Comparison of ENCODE assay signal across 12 mouse cellular contexts in genomic region chr4:59780568-59780967, GRCm38 (mm10). TPM values are rescaled to one million over a fixed set of nuclear protein-coding genes. Genes with fewer than 3 reads are reported as not detected.
A peak's percentile ranks its signal among the peaks of the same experiment; 100 is the strongest.
DNase-seq lines count a peak whose midpoint lies in the region; ATAC-seq and TF ChIP-seq lines count a peak whose summit lies in the region.
"Had no signal": no experiment of that assay in that cellular context is flagged by ENCODE, and none has a peak within 500 bp of the region (broad histone marks: within the 10 kb centered on the region; RNA-seq: fewer than 3 reads in every experiment).

No protein-coding gene starts in this region.

- no peak overlapping the region for H3K27ac ChIP-seq in intestine, postnatal 0 days (ENCODE audit: low read depth, low read length)
- no peak overlapping the region for H3K27ac ChIP-seq in intestine, embryonic 15.5 days
- no peak overlapping the region for H3K27ac ChIP-seq in midbrain, postnatal 0 days (ENCODE audit: low read depth, low read length)
- no peak overlapping the region for H3K27ac ChIP-seq in midbrain, embryonic 15.5 days
- no peak overlapping the region for H3K27ac ChIP-seq in heart, embryonic 12.5 days (ENCODE audit: poor library complexity, severe bottlenecking)
- H3K27ac ChIP-seq: forebrain, embryonic 10.5 days; heart, embryonic 13.5 days had no signal

- H3K4me3 ChIP-seq in intestine, postnatal 0 days (ENCODE audit: low read depth, low read length) = no peak overlapping the region
- H3K4me3 ChIP-seq in intestine, embryonic 15.5 days (replicated peaks) = no peak overlapping the region
- H3K4me3 ChIP-seq in midbrain, postnatal 0 days (ENCODE audit: low read depth, low read length) = no peak overlapping the region
- H3K4me3 ChIP-seq in midbrain, embryonic 15.5 days = no peak overlapping the region
- no peak overlapping the region for H3K4me3 ChIP-seq in heart, embryonic 12.5 days
- H3K4me3 ChIP-seq: forebrain, embryonic 10.5 days; heart, embryonic 13.5 days had no signal

- H3K4me1 ChIP-seq in intestine, postnatal 0 days (replicated peaks; ENCODE audit: control insufficient read depth, insufficient read depth, low read length) = no peaks in the 10 kb centered on the region
- no peaks in the 10 kb centered on the region for H3K4me1 ChIP-seq in intestine, embryonic 15.5 days (replicated peaks)
- peaks cover 5% of the 10 kb centered on the region for H3K4me1 ChIP-seq in midbrain, postnatal 0 days (ENCODE audit: insufficient read depth, low read length)
- H3K4me1 ChIP-seq in midbrain, embryonic 15.5 days = peaks cover 13% of the 10 kb centered on the region
- peaks cover 20% of the 10 kb centered on the region for H3K4me1 ChIP-seq in heart, embryonic 12.5 days (replicated peaks)

- peak; percentile 67 for TF ChIP-seq CTCF in intestine, postnatal 0 days (IDR thresholded peaks at IDR 0.05; ENCODE audit: low read depth)
- peak; percentile 80 for TF ChIP-seq CTCF in midbrain, postnatal 0 days (IDR thresholded peaks at IDR 0.05)

- WGBS in intestine, postnatal 0 days = 8% methylated on average over 1 of the region's 1 CpGs
- WGBS in intestine, embryonic 15.5 days = 17% methylated on average over 1 of the region's 1 CpGs
- WGBS in midbrain, postnatal 0 days = 12% methylated on average over 1 of the region's 1 CpGs
- 14% methylated on average over 1 of the region's 1 CpGs for WGBS in midbrain, embryonic 15.5 days
- 34% methylated on average over 1 of the region's 1 CpGs for WGBS in heart, embryonic 12.5 days

- H3K9me3 ChIP-seq in intestine, postnatal 0 days (ENCODE audit: control insufficient read depth) = no peaks in the 10 kb centered on the region
- no peaks in the 10 kb centered on the region for H3K9me3 ChIP-seq in intestine, embryonic 15.5 days
- H3K9me3 ChIP-seq in midbrain, postnatal 0 days (ENCODE audit: low read length) = no peaks in the 10 kb centered on the region
- H3K9me3 ChIP-seq in midbrain, embryonic 15.5 days = no peaks in the 10 kb centered on the region
- no peaks in the 10 kb centered on the region for H3K9me3 ChIP-seq in heart, embryonic 12.5 days (replicated peaks)
- H3K9me3 ChIP-seq: forebrain, embryonic 10.5 days; heart, embryonic 13.5 days had no signal

- H3K9ac ChIP-seq in intestine, postnatal 0 days (ENCODE audit: low read depth, low read length) = no peak overlapping the region
- H3K9ac ChIP-seq in intestine, embryonic 15.5 days = no peak overlapping the region
- no peak overlapping the region for H3K9ac ChIP-seq in midbrain, postnatal 0 days (replicated peaks; ENCODE audit: low read length, poor library complexity, severe bottlenecking)
- H3K9ac ChIP-seq in midbrain, embryonic 15.5 days = no peak overlapping the region
- H3K9ac ChIP-seq in heart, embryonic 12.5 days = no peak overlapping the region
- H3K9ac ChIP-seq: heart, embryonic 13.5 days had no signal

- H3K27me3 ChIP-seq in intestine, postnatal 0 days (replicated peaks; ENCODE audit: control insufficient read depth, insufficient read depth, low read length) = no peaks in the 10 kb centered on the region
- H3K27me3 ChIP-seq in intestine, embryonic 15.5 days (replicated peaks) = no peaks in the 10 kb centered on the region
- no peaks in the 10 kb centered on the region for H3K27me3 ChIP-seq in midbrain, postnatal 0 days (ENCODE audit: insufficient read depth, low read length)
- no peaks in the 10 kb centered on the region for H3K27me3 ChIP-seq in midbrain, embryonic 15.5 days (replicated peaks)
- H3K27me3 ChIP-seq in splenic B cell, adult 2 months (ENCODE audit: control insufficient read depth, insufficient read depth, low read length, poor library complexity, severe bottlenecking) = no peaks in the 10 kb centered on the region
- no peaks in the 10 kb centered on the region for H3K27me3 ChIP-seq in heart, embryonic 12.5 days (replicated peaks)
- H3K27me3 ChIP-seq: heart, embryonic 13.5 days had no signal

- DNase-seq in CD4-positive, CD25-positive, alpha-beta regulatory T cell, adult 2 months (ENCODE audit: low read depth, low spot score) = peak; percentile 36
- DNase-seq in midbrain, postnatal 0 days (ENCODE audit: low spot score) = peak; percentile 75
- peak; percentile 50 for DNase-seq in splenic B cell, adult 2 months (ENCODE audit: low read depth, low spot score)
- DNase-seq: cerebellum, adult 18-20 months; right cerebral cortex, postnatal 25 days had no signal

- no peak for ATAC-seq in CD4-positive, CD25-positive, alpha-beta regulatory T cell, adult 4 months
- no peak for ATAC-seq in intestine, postnatal 0 days
- ATAC-seq in intestine, embryonic 15.5 days = no peak
- ATAC-seq in midbrain, postnatal 0 days (ENCODE audit: low FRiP score) = no peak
- ATAC-seq in midbrain, embryonic 15.5 days (replicated peaks) = no peak
- ATAC-seq in heart, embryonic 12.5 days (ENCODE audit: insufficient number of reproducible peaks, low FRiP score) = no peak

- no peaks in the 10 kb centered on the region for H3K36me3 ChIP-seq in intestine, postnatal 0 days (ENCODE audit: control insufficient read depth, insufficient read depth)
- no peaks in the 10 kb centered on the region for H3K36me3 ChIP-seq in intestine, embryonic 15.5 days
- no peaks in the 10 kb centered on the region for H3K36me3 ChIP-seq in midbrain, postnatal 0 days (ENCODE audit: insufficient read depth, low read length)
- H3K36me3 ChIP-seq in midbrain, embryonic 15.5 days (replicated peaks) = no peaks in the 10 kb centered on the region
- H3K36me3 ChIP-seq in splenic B cell, adult 2 months (ENCODE audit: control insufficient read depth, insufficient read depth, low read length, poor library complexity, severe bottlenecking) = no peaks in the 10 kb centered on the region; the same call in 1 of the 2 replicates
- H3K36me3 ChIP-seq in heart, embryonic 12.5 days = peaks cover 12% of the 10 kb centered on the region; the same call in 1 of the 2 replicates

- no peak overlapping the region for H3K4me2 ChIP-seq in intestine, postnatal 0 days (replicated peaks; ENCODE audit: low read depth)
- H3K4me2 ChIP-seq in intestine, embryonic 15.5 days (replicated peaks) = no peak overlapping the region
- H3K4me2 ChIP-seq in midbrain, postnatal 0 days (ENCODE audit: low read depth, low read length, poor library complexity, severe bottlenecking) = no peak overlapping the region
- no peak overlapping the region for H3K4me2 ChIP-seq in midbrain, embryonic 15.5 days
- H3K4me2 ChIP-seq in heart, embryonic 12.5 days = no peak overlapping the region
- H3K4me2 ChIP-seq: heart, embryonic 13.5 days had no signal

RNA-seq across cellular contexts. Expression of gene Inip, which starts 20.8 kb away (rescaled TPM):
- 10 to 100 TPM; 49.6 to 49.7 TPM for polyA plus RNA-seq in CD4-positive, CD25-positive, alpha-beta regulatory T cell, adult 4 months (2017; shearing (Covaris generic))
- polyA plus RNA-seq in intestine, postnatal 0 days (2015; fragmentation: Nextera tagmentation; extraction: Ambion mirVana) = 16.7 and 17.0 TPM in 2 replicates
- polyA plus RNA-seq in intestine, embryonic 15.5 days (2015; fragmentation: Nextera tagmentation; extraction: Ambion mirVana) = 40.4 and 40.5 TPM in 2 replicates
- 20.8 and 26.8 TPM in 2 replicates for total RNA-seq in midbrain, postnatal 0 days (2014; rRNA removed)
- 33.0 and 35.8 TPM in 2 replicates for polyA plus RNA-seq in midbrain, postnatal 0 days (2015; fragmentation: Nextera tagmentation; extraction: Ambion mirVana)
- polyA plus RNA-seq in midbrain, embryonic 15.5 days (2015; fragmentation: Nextera tagmentation; extraction: Ambion mirVana) = 55.4 and 61.4 TPM in 2 replicates
- polyA plus RNA-seq in heart, embryonic 12.5 days (2016; fragmentation: Nextera tagmentation; extraction: Ambion mirVana) = 43.9 and 47.1 TPM in 2 replicates

RNA-seq across cellular contexts. Expression of gene Snx30, which starts 25.1 kb away (rescaled TPM):
- 1 to 10 TPM; 2.2 to 2.6 TPM for polyA plus RNA-seq in CD4-positive, CD25-positive, alpha-beta regulatory T cell, adult 4 months (2017; shearing (Covaris generic))
- polyA plus RNA-seq in intestine, postnatal 0 days (2015; fragmentation: Nextera tagmentation; extraction: Ambion mirVana) = 5.1 and 5.7 TPM in 2 replicates
- 4.9 and 6.6 TPM in 2 replicates for polyA plus RNA-seq in intestine, embryonic 15.5 days (2015; fragmentation: Nextera tagmentation; extraction: Ambion mirVana)
- total RNA-seq in midbrain, postnatal 0 days (2014; rRNA removed) = 37.8 and 39.6 TPM in 2 replicates
- 18.1 and 21.7 TPM in 2 replicates for polyA plus RNA-seq in midbrain, postnatal 0 days (2015; fragmentation: Nextera tagmentation; extraction: Ambion mirVana)
- 20.5 and 22.4 TPM in 2 replicates for polyA plus RNA-seq in midbrain, embryonic 15.5 days (2015; fragmentation: Nextera tagmentation; extraction: Ambion mirVana)
- 7.5 and 8.6 TPM in 2 replicates for polyA plus RNA-seq in heart, embryonic 12.5 days (2016; fragmentation: Nextera tagmentation; extraction: Ambion mirVana)
